Mouse (Mus musculus): ENCODE measurements at regions not wholly inside any gene's neighbourhood (a gene's known extent, or its start where the extent isn't known, plus 50 kb on each side); places are given as distances from the start of the nearest gene placed in this dataset.

GRCm38 (mm10) chr14:76723551-76723950, 166.9 kb upstream of the Serp2 start:
- no peak for DNase-seq (ENCODE audit: extremely low spot score in 1 of 2, low spot score in 1 of 2)

DNA sequence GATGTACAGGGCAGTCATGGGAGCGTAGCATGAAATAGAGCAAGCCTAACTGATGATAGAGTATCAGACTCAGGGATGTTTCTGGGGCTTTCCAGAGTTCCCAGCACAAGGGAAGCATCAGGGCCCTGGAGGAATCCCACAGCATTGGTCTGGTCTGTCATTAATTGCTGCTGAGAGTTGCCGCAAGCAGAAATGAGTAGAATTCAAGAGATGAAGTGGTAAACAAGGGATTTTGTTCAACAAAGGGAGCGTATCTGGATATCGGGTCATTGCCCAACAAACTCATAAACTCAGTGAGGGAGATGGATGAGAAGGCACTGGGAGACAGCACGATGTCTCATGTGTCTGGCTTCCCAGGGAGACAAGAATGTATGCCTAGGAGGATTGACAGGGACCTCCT, 165.6 kb upstream of the Serp2 start:
- DNase-seq (ENCODE audit: extremely low spot score in 1 of 2, low spot score in 1 of 2), result no peak

GRCm38 (mm10) chr14:76721751-76722150, 165.1 kb upstream of the Serp2 start:
- no peak for DNase-seq (ENCODE audit: extremely low spot score in 1 of 2, low spot score in 1 of 2)

DNA sequence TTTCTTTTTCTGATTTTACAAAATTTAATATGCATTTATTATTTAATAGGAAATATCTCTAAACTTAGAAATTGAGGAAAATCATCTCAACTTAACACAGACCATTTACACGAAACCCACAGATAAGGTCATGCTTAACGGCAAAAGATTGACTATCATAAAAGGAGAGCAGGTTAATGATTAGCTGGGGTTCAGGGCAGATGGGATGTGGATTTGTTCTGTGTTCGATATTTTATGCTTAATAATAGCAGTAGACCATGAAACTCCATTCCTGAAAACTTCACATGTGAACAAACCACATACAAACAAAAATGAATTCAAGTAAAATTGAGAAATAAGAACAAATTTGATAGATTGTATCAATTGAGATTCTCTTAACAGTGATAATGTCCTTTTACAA, 160.4 kb upstream of the Serp2 start:
- no peak for DNase-seq (ENCODE audit: extremely low spot score in 1 of 2, low spot score in 1 of 2)

DNA sequence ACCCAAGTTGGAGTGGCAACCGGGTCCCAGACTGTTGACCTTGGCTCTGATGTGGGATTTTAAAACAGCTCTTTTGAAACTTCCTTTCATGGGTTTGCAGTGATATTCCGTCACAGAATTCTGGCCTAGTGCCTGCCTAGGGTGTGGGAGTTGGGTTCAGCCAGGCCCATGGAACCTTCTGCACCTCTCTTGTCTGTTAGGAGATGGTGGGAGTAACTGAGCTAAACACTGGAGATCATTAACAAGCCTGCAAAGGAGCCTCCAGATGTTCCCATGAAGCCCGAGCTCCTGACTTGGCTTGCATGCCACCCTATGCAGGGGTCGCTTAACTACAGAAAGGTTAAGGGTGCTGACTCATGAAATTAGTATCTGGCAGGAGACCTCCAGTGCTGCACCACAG, 158.0 kb upstream of the Serp2 start:
- no peak for DNase-seq (ENCODE audit: extremely low spot score in 1 of 2, low spot score in 1 of 2)

- no peak for DNase-seq (ENCODE audit: extremely low spot score in 1 of 2, low spot score in 1 of 2)
Measured at GRCm38 (mm10) chr14:76713946-76714345, 157.3 kb upstream of the Serp2 start.

- peak in 1 of 2 experiments; percentile 30 for DNase-seq (ENCODE audit: extremely low spot score in 1 of 2, low spot score in 1 of 2)
Measured at GRCm38 (mm10) chr14:76708728-76709127, 152.0 kb upstream of the Serp2 start.

DNA sequence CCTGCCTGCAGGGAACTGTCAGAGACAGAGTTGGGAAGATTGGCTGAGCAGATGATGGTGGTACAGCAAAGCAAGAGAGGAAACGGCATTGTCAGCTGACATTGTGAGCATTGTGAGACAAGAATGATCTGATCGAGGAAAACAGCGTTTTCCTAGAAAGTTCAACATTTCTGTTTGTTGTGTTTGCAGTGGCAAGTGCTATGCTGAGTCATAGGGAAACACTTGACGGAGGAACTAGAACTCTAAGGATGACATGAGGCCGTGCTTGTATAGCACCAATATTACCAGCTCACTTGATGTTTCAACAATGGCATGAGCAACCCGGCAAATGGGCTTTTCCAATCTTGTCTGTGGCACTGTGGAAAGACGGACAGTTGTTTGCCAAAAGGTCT, 146.7 kb upstream of the Serp2 start:
- no peak for DNase-seq (ENCODE audit: extremely low spot score in 1 of 2, low spot score in 1 of 2)

- DNase-seq (ENCODE audit: extremely low spot score in 1 of 2, low spot score in 1 of 2), result no peak
Measured at GRCm38 (mm10) chr14:76702709-76703372, 146.2 kb upstream of the Serp2 start.

DNA sequence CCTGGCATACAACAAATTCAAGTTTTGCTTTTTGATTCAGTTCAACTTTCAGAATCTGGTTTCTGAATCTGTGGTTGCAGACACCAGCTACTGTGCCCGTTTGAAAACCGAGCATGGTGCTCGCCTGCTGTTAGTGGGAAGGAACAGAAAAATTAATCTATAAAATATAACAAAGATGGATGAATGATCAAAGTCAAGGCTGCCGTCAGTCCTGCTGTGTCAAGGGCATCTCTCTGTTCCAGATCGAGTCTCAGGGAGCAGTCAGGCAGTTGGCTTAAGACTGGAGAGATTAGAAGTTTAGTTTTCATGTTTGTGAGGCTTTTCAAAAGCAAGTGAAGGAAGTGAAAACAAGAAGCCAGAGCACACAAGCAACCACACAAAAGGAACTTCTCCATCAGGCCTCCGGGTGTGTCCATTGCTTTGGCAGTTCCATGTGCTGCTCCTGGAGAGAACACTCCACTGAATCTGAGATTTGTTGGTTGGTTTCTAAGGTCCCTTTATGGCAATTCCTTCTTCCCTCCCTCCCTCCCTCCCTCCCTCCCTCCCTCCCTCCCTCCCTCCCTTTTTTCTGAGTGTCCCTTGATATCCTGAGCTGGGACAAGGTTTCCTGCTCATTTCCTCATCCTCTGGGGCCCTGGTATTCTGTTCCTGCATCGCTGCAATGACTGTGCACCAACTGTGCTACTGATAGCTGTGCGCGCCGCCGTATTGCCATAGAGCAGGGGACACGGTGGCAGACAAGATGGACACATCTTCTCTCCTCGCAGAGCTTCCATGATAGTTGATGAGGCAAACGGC, 145.4 kb upstream of the Serp2 start:
- DNase-seq (ENCODE audit: extremely low spot score in 1 of 2, low spot score in 1 of 2), result peak in 1 of 2 experiments; percentile 14

- DNase-seq (ENCODE audit: extremely low spot score in 1 of 2, low spot score in 1 of 2), result no peak
Measured at GRCm38 (mm10) chr14:76701304-76701703, 144.6 kb upstream of the Serp2 start.

- no peak for DNase-seq (ENCODE audit: extremely low spot score in 1 of 2, low spot score in 1 of 2)
Measured at GRCm38 (mm10) chr14:76700796-76701195, 144.1 kb upstream of the Serp2 start.

DNA sequence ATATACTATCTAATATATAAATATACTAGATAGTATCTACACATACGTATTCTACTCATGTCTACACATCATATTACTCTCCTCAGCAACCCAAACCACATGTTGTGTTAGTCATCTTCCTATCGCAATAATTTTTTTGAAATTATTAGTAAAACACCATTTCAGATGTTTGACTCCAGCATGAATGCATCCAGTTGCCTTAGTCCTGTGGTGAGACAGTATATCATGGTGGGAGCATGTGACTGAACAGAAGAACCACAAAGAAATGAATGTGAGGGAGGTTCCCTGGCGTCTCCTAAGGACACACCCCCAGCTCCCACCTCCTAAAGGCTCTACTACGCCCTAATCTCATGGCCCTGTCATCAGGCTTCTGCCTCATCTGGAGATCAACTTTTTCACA, 143.5 kb upstream of the Serp2 start:
- no peak for DNase-seq (ENCODE audit: extremely low spot score in 1 of 2, low spot score in 1 of 2)

GRCm38 (mm10) chr14:76698718-76699402, 142.2 kb upstream of the Serp2 start:
- DNase-seq (ENCODE audit: extremely low spot score in 1 of 2, low spot score in 1 of 2), result no peak

- DNase-seq (ENCODE audit: extremely low spot score in 1 of 2, low spot score in 1 of 2), result no peak
Measured at GRCm38 (mm10) chr14:76696729-76697128, 140.0 kb upstream of the Serp2 start.

GRCm38 (mm10) chr14:76695691-76696355, 139.1 kb upstream of the Serp2 start:
- DNase-seq (ENCODE audit: extremely low spot score in 1 of 2, low spot score in 1 of 2), result no peak

GRCm38 (mm10) chr14:76694894-76695293, 138.2 kb upstream of the Serp2 start:
- no peak for DNase-seq (ENCODE audit: extremely low spot score in 1 of 2, low spot score in 1 of 2)

DNA sequence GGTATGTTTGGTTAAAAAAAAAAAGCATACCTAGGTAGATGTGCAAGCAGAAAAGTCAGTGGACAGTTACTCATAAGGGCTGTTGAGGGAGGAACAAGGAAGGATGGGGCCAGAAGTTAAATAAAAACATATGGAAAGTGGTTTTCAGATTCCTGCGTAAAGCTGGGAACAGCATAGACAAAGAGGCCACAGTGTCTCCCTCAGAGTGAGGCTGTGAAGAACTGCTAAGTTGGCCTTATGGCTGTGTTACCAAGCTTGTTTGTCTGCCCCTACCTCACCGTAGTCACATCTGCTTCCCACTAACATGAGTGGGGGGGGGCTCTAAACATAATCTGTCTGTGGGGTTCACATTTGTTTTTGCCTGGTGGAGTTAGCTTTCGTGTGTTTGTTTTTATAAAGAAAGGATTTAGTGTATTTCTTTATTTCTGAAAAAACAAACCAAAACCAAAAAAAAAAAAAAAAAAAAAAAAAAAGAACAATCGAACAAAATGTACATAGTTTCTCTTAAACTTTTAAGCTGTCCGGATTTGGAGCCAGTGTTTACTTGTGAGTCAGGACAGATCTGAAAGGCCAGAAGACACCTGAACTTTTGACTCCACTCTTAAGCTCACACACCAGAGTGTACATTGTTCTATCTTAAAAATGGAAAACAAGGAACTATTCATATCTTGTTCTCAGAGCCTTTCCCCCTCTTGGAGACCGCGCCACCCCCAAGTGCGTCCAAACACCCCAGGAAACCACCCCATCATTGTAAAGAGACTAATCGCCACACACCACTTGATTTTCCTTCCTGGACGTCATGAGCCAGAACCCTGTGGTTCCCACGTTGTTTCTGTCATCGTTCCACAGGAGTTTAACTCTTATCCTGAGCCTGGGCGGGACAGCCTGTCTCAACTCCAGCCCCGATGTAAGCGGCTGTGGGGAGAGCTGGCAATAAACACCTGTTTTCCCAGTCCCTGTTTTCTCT, 136.9 kb upstream of the Serp2 start:
- DNase-seq (ENCODE audit: extremely low spot score in 1 of 2, low spot score in 1 of 2), result no peak

GRCm38 (mm10) chr14:76687971-76688407, 131.3 kb upstream of the Serp2 start:
- no peak for DNase-seq (ENCODE audit: extremely low spot score in 1 of 2, low spot score in 1 of 2)

All from frontal cortex, adult 2 months (tissue).